Mouse (Mus musculus): Measurements from ENCODE around the gene Glb1l. TPM values are rescaled to one million over a fixed set of nuclear protein-coding genes. Genes with fewer than 3 reads are reported as not detected.

Glb1l gene
- total and polyA plus RNA-seq, 3 experiments: 7.6 to 13.0 TPM; not detected in 1

- no peaks in the 10 kb centered on the region for H3K79me2 ChIP-seq (ENCODE audit: control insufficient read depth, insufficient read depth, low read length, poor library complexity)
- TF ChIP-seq USF2 (IDR thresholded peaks at IDR 0.05; ENCODE audit: borderline replicate concordance in 1 of 2, insufficient read depth in 1 of 2, low read depth in 1 of 2, low read length in 2 of 2): no peak
- TF ChIP-seq MXI1 (IDR thresholded peaks at IDR 0.05; ENCODE audit: low read depth, low read length): no peak
- no peak for TF ChIP-seq MYB (IDR thresholded peaks at IDR 0.05; ENCODE audit: low read depth, low read length)
- no peak for TF ChIP-seq EP300 (IDR thresholded peaks at IDR 0.05; ENCODE audit: low read depth in 1 of 2, low read length in 2 of 2)
- no peak for TF ChIP-seq RCOR1 (IDR thresholded peaks at IDR 0.05; ENCODE audit: low read depth, low read length)
- TF ChIP-seq ETS1 (IDR thresholded peaks at IDR 0.05; ENCODE audit: low read depth, low read length): no peak
- TF ChIP-seq MAFK (IDR thresholded peaks at IDR 0.05; ENCODE audit: borderline replicate concordance, low read depth, low read length): no peak
- no peak for TF ChIP-seq POLR2A (IDR thresholded peaks at IDR 0.05; ENCODE audit: control insufficient read depth in 1 of 2, insufficient read depth in 1 of 2, low read depth in 1 of 2, low read length in 2 of 2, poor library complexity in 1 of 2)
- TF ChIP-seq KAT2A (conservative IDR thresholded peaks at IDR 0.05; ENCODE audit: low read depth, low read length): no peak
- no peak for TF ChIP-seq MYC (IDR thresholded peaks at IDR 0.05; ENCODE audit: low read depth, low read length)
- no peak for TF ChIP-seq MAX (IDR thresholded peaks at IDR 0.05; ENCODE audit: low read length)
- TF ChIP-seq GATA1 (IDR thresholded peaks at IDR 0.05; ENCODE audit: low read depth, low read length): no peak
- TF ChIP-seq TAL1 (IDR thresholded peaks at IDR 0.05; ENCODE audit: low read length): no peak
- no peak for TF ChIP-seq BHLHE40 (IDR thresholded peaks at IDR 0.05; ENCODE audit: borderline replicate concordance, low read depth, low read length)
- TF ChIP-seq POLR2AphosphoS5 (IDR thresholded peaks at IDR 0.05; ENCODE audit: borderline replicate concordance, low read depth, low read length): no peak
- no peak for TF ChIP-seq TCF12 (IDR thresholded peaks at IDR 0.05; ENCODE audit: low read depth, low read length)
- no peak for TF ChIP-seq UBTF (IDR thresholded peaks at IDR 0.05; ENCODE audit: borderline replicate concordance, insufficient read depth, low read depth, low read length)
- no peak for TF ChIP-seq ZKSCAN1 (IDR thresholded peaks at IDR 0.05; ENCODE audit: low read depth, low read length)
- no peak for TF ChIP-seq USF1 (IDR thresholded peaks at IDR 0.05; ENCODE audit: low read depth, low read length)
- no peak overlapping the region for H3K9ac ChIP-seq (ENCODE audit: control insufficient read depth, low read depth, low read length, poor library complexity, severe bottlenecking)
- no peaks in the 10 kb centered on the region; a peak in 1 of 4 replicates for H3K4me1 ChIP-seq (ENCODE audit: control insufficient read depth in 1 of 2, insufficient read depth in 2 of 2, low read length in 2 of 2)
- H3K4me3 ChIP-seq (ENCODE audit: control insufficient read depth in 1 of 2, insufficient read depth in 1 of 2, low read depth in 2 of 2, low read length in 2 of 2): no peak overlapping the region
- DNase-seq (ENCODE audit: low read depth, low spot score): no peak
- H3K9me3 ChIP-seq (replicated peaks; ENCODE audit: insufficient read depth, low read length): no peaks in the 10 kb centered on the region
- H3K36me3 ChIP-seq (ENCODE audit: control insufficient read depth in 1 of 2, insufficient read depth in 2 of 2, low read length in 2 of 2): no peaks in the 10 kb centered on the region
- H3K27ac ChIP-seq (ENCODE audit: control insufficient read depth, low read depth, low read length): no peak overlapping the region
- H3K27me3 ChIP-seq (ENCODE audit: control insufficient read depth in 1 of 2, insufficient read depth in 2 of 2, low read length in 2 of 2): no peaks in the 10 kb centered on the region
These were observed 41.7 kb upstream of the Glb1l start for GRCm38 (mm10) chr1:75252308-75252707.
